Mouse (Mus musculus) liver, adult 2 months (tissue): Measurements from ENCODE around the gene Galr3. TPM values are rescaled to one million over a fixed set of nuclear protein-coding genes. Genes with fewer than 3 reads are reported as not detected.
A peak's percentile ranks its signal among the peaks of the same experiment; 100 is the strongest.

Source experiments
- DNase-seq: peaks from one replicate; pipeline ENCODE4 v3.0.0-alpha.2; 2011; ENCODE audit warnings: low read depth, low spot score; ENCODE audit errors: extremely low read depth
- H3K27ac ChIP-seq: fragments of 200-500 bp; replicated peaks from 2 replicates; pipeline ENCODE4 v1.5.1; 2012; ENCODE audit warnings: low read depth, mild to moderate bottlenecking, control low read depth, inconsistent platforms, low read length; ENCODE audit not compliant: insufficient read depth
- H3K27me3 ChIP-seq: fragments of 200-500 bp; 2 replicates; pipeline ENCODE4 v1.6.1; 2012; ENCODE audit warnings: mild to moderate bottlenecking, moderate library complexity, low read length, inconsistent platforms; ENCODE audit not compliant: control insufficient read depth, insufficient read depth
- H3K36me3 ChIP-seq: fragments of 200-500 bp; 2 replicates; pipeline ENCODE4 v1.6.1; 2012; ENCODE audit warnings: low read length, inconsistent platforms; ENCODE audit not compliant: control insufficient read depth, insufficient read depth
- H3K4me1 ChIP-seq: fragments of 200-500 bp; 2 replicates; pipeline ENCODE4 v1.6.1; 2011; ENCODE audit warnings: low read length; ENCODE audit not compliant: control insufficient read depth, insufficient read depth
- H3K4me3 ChIP-seq: fragments of 200-500 bp; 2 replicates; pipeline ENCODE4 v1.5.1; 2011; ENCODE audit warnings: low read depth, mild to moderate bottlenecking, control low read depth, low read length, moderate library complexity; ENCODE audit not compliant: insufficient read depth
- H3K79me2 ChIP-seq: fragments of 200-500 bp; 2 replicates; pipeline ENCODE4 v1.6.1; 2012; ENCODE audit warnings: inconsistent platforms, mild to moderate bottlenecking, low read length, moderate library complexity; ENCODE audit not compliant: control insufficient read depth, insufficient read depth
- H3K9ac ChIP-seq: fragments of 200-500 bp; 2 replicates; pipeline ENCODE4 v1.6.1; 2012; ENCODE audit warnings: low read depth, mild to moderate bottlenecking, control low read depth, inconsistent platforms, low read length
- CTCF ChIP-seq: fragments of 200-500 bp; IDR thresholded peaks from 2 replicates; pipeline ENCODE4 v1.5.1; 2011; ENCODE audit warnings: low read depth, low read length, control low read depth
- POLR2A ChIP-seq: fragments of 200-500 bp; IDR thresholded peaks from 2 replicates; pipeline ENCODE4 v1.6.1; 2011; ENCODE audit warnings: low read length, control low read depth; ENCODE audit not compliant: insufficient read depth; ENCODE audit errors: extremely low read depth
- WGBS: fragments of 180-500 bp; shearing (Covaris S2); methylation state at CpG from one replicate; pipeline ENCODE4 v1.1.7; 2018; 5-methylcytosine and 5-hydroxymethylcytosine counted together
- polyA plus RNA-seq: library from polyadenylated mRNA; depleted of rRNA; stranded (reverse); fragments of >200 nt; gene quantifications from 2 replicates; pipeline ENCODE4 v1.2.3, GENCODE M21; 2012
- total RNA-seq: library from RNA; depleted of rRNA; stranded (reverse); fragments of >200 nt; gene quantifications from 2 replicates; pipeline ENCODE4 v1.2.3, GENCODE M21; 2014

Gene Galr3
- total and polyA plus RNA-seq, 2 experiments, result not detected

DNA sequence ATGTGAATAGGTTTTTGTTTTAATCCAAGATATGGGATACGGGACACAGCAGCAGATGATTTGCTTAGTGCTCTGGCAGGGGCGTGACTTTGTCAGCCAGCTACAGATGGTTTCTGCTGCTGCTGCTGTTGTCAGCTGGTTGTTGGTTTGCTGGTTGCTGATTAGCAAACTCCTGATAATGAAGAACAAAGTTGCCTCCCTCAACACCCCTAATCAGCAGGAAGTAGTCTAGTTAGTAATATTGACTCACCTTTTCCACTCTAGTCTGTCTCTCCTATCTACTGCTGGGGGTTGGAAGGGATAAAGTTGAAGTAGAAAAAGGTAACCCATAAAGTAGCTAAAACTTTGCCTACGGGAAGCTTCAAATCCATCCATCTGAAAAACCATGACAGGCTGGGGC lies 25.9 kb downstream of the Galr3 start:
- peaks cover 2% of the 10 kb centered on the region; the same call in 1 of the 2 replicates for H3K4me1 ChIP-seq
- H3K79me2 ChIP-seq, result no peaks in the 10 kb centered on the region
- H3K27me3 ChIP-seq, result no peaks in the 10 kb centered on the region
- no peak for DNase-seq
- H3K9ac ChIP-seq, result no peak overlapping the region
- no peaks in the 10 kb centered on the region for H3K36me3 ChIP-seq
- WGBS, result 65% methylated on average over 3 of the region's 3 CpGs
- H3K27ac ChIP-seq, result no peak overlapping the region
- no peak overlapping the region for H3K4me3 ChIP-seq
- TF ChIP-seq POLR2A (no peak), CTCF (no peak)

DNA sequence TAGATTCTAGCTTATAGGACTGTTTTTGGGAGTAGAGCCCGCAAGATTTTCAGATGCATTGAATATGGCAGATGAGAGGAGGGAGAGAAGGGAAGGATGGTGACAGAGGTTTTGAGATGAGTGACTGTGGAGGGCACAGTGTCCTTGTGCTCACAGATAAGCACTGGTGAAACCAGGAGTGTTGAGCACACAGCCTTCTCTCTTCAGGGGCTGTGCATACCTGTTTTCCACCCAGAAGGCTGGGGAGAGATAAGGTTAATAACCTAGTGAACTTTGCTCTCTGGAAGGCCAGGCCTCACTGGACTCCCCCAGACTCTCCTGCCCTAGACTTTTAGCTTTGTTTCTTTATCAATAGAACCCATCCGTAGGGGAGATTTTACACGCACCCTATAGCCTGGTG lies 26.7 kb downstream of the Galr3 start:
- Histone ChIP-seq H3K36me3 (no peaks in the 10 kb centered on the region), H3K4me3 (no peak overlapping the region), H3K9ac (no peak overlapping the region), H3K79me2 (no peaks in the 10 kb centered on the region), H3K4me1 (peaks cover 2% of the 10 kb centered on the region; the same call in 1 of the 2 replicates), H3K27ac (no peak overlapping the region), H3K27me3 (no peaks in the 10 kb centered on the region)
- no peak for DNase-seq
- 63% methylated on average over 3 of the region's 3 CpGs for WGBS
- TF ChIP-seq CTCF (no peak), POLR2A (no peak)

DNA sequence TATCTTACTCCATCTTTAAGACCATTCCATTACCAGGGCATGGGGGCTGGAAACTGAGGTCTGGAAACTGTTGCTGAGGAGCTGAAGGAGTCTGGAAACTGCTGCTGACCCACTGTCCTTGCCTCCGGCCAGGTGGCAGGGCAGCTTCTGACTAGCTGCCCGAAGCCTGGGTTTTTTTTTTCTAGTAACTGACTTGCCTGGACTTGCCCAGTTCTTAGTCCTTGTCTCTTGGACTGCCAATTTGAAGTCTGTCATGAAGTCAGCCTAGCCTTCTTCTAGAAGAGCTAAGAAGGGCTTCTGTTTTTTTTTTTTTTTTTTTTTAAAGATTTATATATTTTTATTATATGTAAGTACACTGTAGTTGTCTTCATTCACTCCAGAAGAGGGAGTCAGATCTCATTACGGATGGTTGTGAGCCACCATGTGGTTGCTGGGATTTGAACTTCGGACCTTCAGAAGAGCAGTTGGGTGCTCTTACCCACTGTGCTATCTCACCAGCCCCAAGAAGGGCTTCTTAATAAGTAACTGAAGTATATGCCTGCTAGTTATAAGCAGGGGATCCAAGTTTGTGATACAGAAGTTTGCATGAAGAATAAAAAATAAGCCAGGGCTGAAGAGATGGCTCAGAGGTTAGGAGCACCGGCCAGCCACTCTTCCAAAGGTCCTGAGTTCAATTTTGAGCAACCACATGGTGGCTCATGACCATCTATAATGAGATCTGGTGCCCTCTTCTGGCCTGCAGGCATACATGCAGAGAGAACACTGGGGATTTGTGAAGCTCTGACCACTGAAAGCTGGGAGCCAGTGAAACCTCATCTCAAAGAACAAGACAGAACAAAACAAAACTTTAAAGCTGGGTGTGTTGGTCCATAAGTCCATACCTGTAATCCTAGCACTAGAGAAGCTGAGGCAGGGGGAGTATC lies 29.7 kb downstream of the Galr3 start:
- Histone ChIP-seq H3K27ac (no peak overlapping the region), H3K36me3 (no peaks in the 10 kb centered on the region), H3K79me2 (no peaks in the 10 kb centered on the region; the same call in 1 of the 2 replicates), H3K4me1 (peaks cover 6% of the 10 kb centered on the region), H3K27me3 (no peaks in the 10 kb centered on the region), H3K4me3 (no peak overlapping the region), H3K9ac (no peak overlapping the region)
- WGBS, result 56% methylated on average over 5 of the region's 5 CpGs
- DNase-seq, result peak; percentile 66
- no peak for TF ChIP-seq POLR2A
- TF ChIP-seq CTCF, result peak; percentile 57; the same call in 1 of the 2 replicates

DNA sequence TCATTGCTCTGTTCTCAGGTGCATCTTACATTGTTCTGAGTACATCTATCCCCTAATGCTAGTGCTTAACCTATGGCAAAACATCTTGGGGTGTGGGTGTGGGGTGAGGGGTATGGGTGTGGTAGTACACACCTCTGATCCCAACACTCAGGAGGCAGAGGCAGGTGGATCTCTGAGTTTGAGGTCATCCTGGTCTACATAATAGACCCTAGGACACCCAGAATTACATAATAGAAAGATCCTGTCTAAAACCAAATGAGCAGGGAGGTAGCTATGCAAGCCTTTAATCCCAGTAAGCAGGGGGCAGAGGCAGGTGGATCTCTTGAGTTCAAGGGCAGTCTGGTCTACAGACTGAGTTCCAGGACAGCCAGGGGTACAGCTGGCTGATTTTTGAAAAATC lies 32.1 kb downstream of the Galr3 start:
- Histone ChIP-seq H3K79me2 (no peaks in the 10 kb centered on the region; the same call in 1 of the 2 replicates), H3K9ac (no peak overlapping the region), H3K4me1 (peaks cover 6% of the 10 kb centered on the region), H3K27ac (no peak overlapping the region), H3K27me3 (no peaks in the 10 kb centered on the region), H3K4me3 (no peak overlapping the region), H3K36me3 (peaks cover 10% of the 10 kb centered on the region; the same call in 1 of the 2 replicates)
- TF ChIP-seq CTCF (no peak), POLR2A (no peak)
- DNase-seq, result no peak

DNA sequence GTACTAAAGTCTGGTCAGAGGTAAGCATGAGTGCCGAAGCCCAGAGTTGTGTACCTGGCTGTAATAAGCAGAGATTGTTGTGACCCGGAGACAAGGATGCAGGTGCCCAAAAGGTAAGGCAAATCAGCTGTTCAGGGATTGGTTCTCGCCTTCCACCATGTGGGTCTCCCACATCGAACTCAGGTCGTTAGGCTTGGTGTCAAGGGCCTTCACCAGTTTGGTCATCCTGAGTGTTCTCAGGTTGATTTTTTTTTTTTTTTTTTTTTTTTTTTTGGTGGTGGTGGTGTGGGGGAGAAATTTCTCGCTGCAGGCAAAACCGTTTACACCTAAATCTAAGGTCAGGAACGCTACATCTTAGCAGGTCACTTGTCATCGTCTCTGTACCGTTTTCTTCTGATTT lies 32.8 kb downstream of the Galr3 start:
- Histone ChIP-seq H3K79me2 (no peaks in the 10 kb centered on the region; the same call in 1 of the 2 replicates), H3K9ac (no peak overlapping the region; the same call in 1 of the 2 replicates), H3K4me1 (peaks cover 6% of the 10 kb centered on the region), H3K4me3 (peak overlapping the region; percentile 90; the same call in 1 of the 2 replicates), H3K36me3 (peaks cover 17% of the 10 kb centered on the region; the same call in 1 of the 2 replicates), H3K27me3 (no peaks in the 10 kb centered on the region), H3K27ac (peak overlapping the region; percentile 64; the same call in 1 of the 2 replicates)
- peak; percentile 6 for DNase-seq
- 32% methylated on average over 10 of the region's 10 CpGs for WGBS
- no peak for TF ChIP-seq POLR2A
- TF ChIP-seq CTCF, result no peak
